Mouse (Mus musculus) E14TG2a.4 (cell line): ENCODE measurements around the gene Oas1g.

Experiments
- CTCF ChIP-seq: conservative IDR thresholded peaks from 2 replicates; pipeline ENCODE4 v1.5.1; 2014; ENCODE audit warnings: low read length
- NANOG ChIP-seq: IDR thresholded peaks from 2 replicates; pipeline ENCODE4 v1.6.1; 2014; ENCODE audit warnings: borderline replicate concordance, low read length, mixed read lengths
- POU5F1 ChIP-seq: IDR thresholded peaks from 2 replicates; pipeline ENCODE4 v1.6.1; 2014; ENCODE audit warnings: low read length, borderline replicate concordance

GRCm38 (mm10) chr5:120831031-120831430 is 56.4 kb downstream of the Oas1g start:
- TF ChIP-seq CTCF (no peak), POU5F1 (no peak), NANOG (no peak)
